Mouse (Mus musculus) forebrain, embryonic 10.5 days (tissue): ENCODE data around the gene Brap. TPM values are rescaled to one million over a fixed set of nuclear protein-coding genes. Genes with fewer than 3 reads are reported as not detected.
"Not testable (repeated sequence)": the region's sequence is repeated elsewhere in the genome, so short reads cannot be mapped to it uniquely, and the experiment has no call there.

Source experiments
- DNase-seq: peaks from one replicate; pipeline ENCODE4 v3.0.0-alpha.2; 2017; ENCODE audit warnings: low spot score; ENCODE audit errors: extremely low spot score
- H3K27ac ChIP-seq: fragments of 300-500 bp; sonication (generic); 2 replicates; pipeline ENCODE4 v1.5.1; 2016; ENCODE audit warnings: mild to moderate bottlenecking
- H3K27me3 ChIP-seq: fragments of 300-500 bp; sonication (generic); 2 replicates; pipeline ENCODE4 v1.6.1; 2016; ENCODE audit warnings: mild to moderate bottlenecking; ENCODE audit not compliant: poor library complexity, severe bottlenecking
- H3K36me3 ChIP-seq: fragments of 300-500 bp; sonication (generic); replicated peaks from 2 replicates; pipeline ENCODE4 v1.6.1; 2016; ENCODE audit warnings: mild to moderate bottlenecking, moderate library complexity
- H3K4me1 ChIP-seq: fragments of 300-500 bp; sonication (generic); 2 replicates; pipeline ENCODE4 v1.6.1; 2016
- H3K4me3 ChIP-seq: fragments of 300-500 bp; sonication (generic); 2 replicates; pipeline ENCODE4 v1.5.1; 2016; ENCODE audit warnings: mild to moderate bottlenecking, moderate library complexity
- H3K9me3 ChIP-seq: fragments of 300-500 bp; sonication (generic); 2 replicates; pipeline ENCODE4 v1.6.1; 2016; ENCODE audit warnings: mild to moderate bottlenecking, moderate library complexity
- WGBS: fragments of 180-500 bp; shearing (Covaris S2); methylation state at CpG from one replicate; pipeline ENCODE4 v1.1.7; 2016; 5-methylcytosine and 5-hydroxymethylcytosine counted together
- polyA plus RNA-seq: library from polyadenylated mRNA; unstranded; fragments of >200 nt; fragmentation: Nextera tagmentation; extraction: Ambion mirVana; gene quantifications from 2 replicates; pipeline ENCODE4 v1.2.1, GENCODE M21; 2016

Brap gene
- polyA plus RNA-seq, 1 experiment from 2014 or later, result 33.9 TPM

GRCm38 (mm10) chr5:121649134-121649533 lies 11.2 kb upstream of the Brap start:
- H3K4me3 ChIP-seq, result no peak overlapping the region
- no peaks in the 10 kb centered on the region for H3K9me3 ChIP-seq
- H3K27me3 ChIP-seq, result no peaks in the 10 kb centered on the region
- H3K27ac ChIP-seq, result no peak overlapping the region
- H3K36me3 ChIP-seq, result no peaks in the 10 kb centered on the region
- DNase-seq, result no peak
- no peaks in the 10 kb centered on the region for H3K4me1 ChIP-seq
- whole genome bisulfite sequencing, result 91% methylated on average over 7 of the region's 7 CpGs

- H3K9me3 ChIP-seq, result no peaks in the 10 kb centered on the region
- no peak overlapping the region for H3K27ac ChIP-seq
- no peak overlapping the region for H3K4me3 ChIP-seq
- H3K27me3 ChIP-seq, result no peaks in the 10 kb centered on the region
- peaks cover 2% of the 10 kb centered on the region for H3K4me1 ChIP-seq
- no peaks in the 10 kb centered on the region for H3K36me3 ChIP-seq
- DNase-seq, result no peak
- WGBS, result 94% methylated on average over 4 of the region's 4 CpGs
Observed at GRCm38 (mm10) chr5:121654526-121654925, 5.8 kb upstream of the Brap start.

- H3K9me3 ChIP-seq, H3K4me3 ChIP-seq, H3K27me3 ChIP-seq, H3K27ac ChIP-seq, H3K36me3 ChIP-seq, DNase-seq: not testable (repeated sequence)
- peaks cover 17% of the 10 kb centered on the region for H3K4me1 ChIP-seq
- 82% methylated on average over 6 of the region's 6 CpGs for WGBS
Observed at GRCm38 (mm10) chr5:121656866-121657265, 3.5 kb upstream of the Brap start.

- H3K4me1 ChIP-seq, result peaks cover 20% of the 10 kb centered on the region
- H3K36me3 ChIP-seq, H3K27me3 ChIP-seq, DNase-seq, H3K9me3 ChIP-seq, H3K27ac ChIP-seq, H3K4me3 ChIP-seq: not testable (repeated sequence)
- 88% methylated on average over 6 of the region's 6 CpGs for WGBS
Observed at GRCm38 (mm10) chr5:121657656-121658055, 2.7 kb upstream of the Brap start.

- under 1% methylated on average over 26 of the region's 26 CpGs for WGBS
- no peaks in the 10 kb centered on the region for H3K27me3 ChIP-seq
- H3K9me3 ChIP-seq, result no peaks in the 10 kb centered on the region
- peaks cover 20% of the 10 kb centered on the region for H3K4me1 ChIP-seq
- H3K4me3 ChIP-seq, result peak overlapping the region; percentile 99
- DNase-seq, result no peak
- peak overlapping the region; percentile 89 for H3K27ac ChIP-seq
- H3K36me3 ChIP-seq, result peaks cover 34% of the 10 kb centered on the region
Observed at GRCm38 (mm10) chr5:121660897-121661254, 513 bp downstream of the Brap start.

- Histone ChIP-seq H3K4me3 (peak overlapping the region; percentile 99), H3K36me3 (peaks cover 40% of the 10 kb centered on the region), H3K27me3 (no peaks in the 10 kb centered on the region), H3K4me1 (peaks cover 20% of the 10 kb centered on the region), H3K9me3 (no peaks in the 10 kb centered on the region), H3K27ac (no peak overlapping the region)
- no peak for DNase-seq
- 85% methylated on average over 5 of the region's 5 CpGs for WGBS
Observed at GRCm38 (mm10) chr5:121661494-121661893, 1.1 kb downstream of the Brap start.

- H3K27ac ChIP-seq, result no peak overlapping the region
- peaks cover 20% of the 10 kb centered on the region for H3K4me1 ChIP-seq
- H3K27me3 ChIP-seq, result no peaks in the 10 kb centered on the region
- no peaks in the 10 kb centered on the region for H3K9me3 ChIP-seq
- 89% methylated on average over 8 of the region's 8 CpGs for WGBS
- DNase-seq, result no peak
- H3K36me3 ChIP-seq, result peaks cover 59% of the 10 kb centered on the region
- no peak overlapping the region for H3K4me3 ChIP-seq
Observed at GRCm38 (mm10) chr5:121663456-121663855, 3.1 kb downstream of the Brap start.

- 90% methylated on average over 6 of the region's 6 CpGs for WGBS
- Histone ChIP-seq H3K9me3 (no peaks in the 10 kb centered on the region), H3K4me3 (no peak overlapping the region), H3K36me3 (peaks cover 65% of the 10 kb centered on the region), H3K4me1 (peaks cover 20% of the 10 kb centered on the region), H3K27me3 (no peaks in the 10 kb centered on the region), H3K27ac (no peak overlapping the region)
- no peak for DNase-seq
Observed at GRCm38 (mm10) chr5:121664078-121664477, 3.7 kb downstream of the Brap start.

GRCm38 (mm10) chr5:121664971-121665370 lies 4.6 kb downstream of the Brap start:
- WGBS, result 94% methylated on average over 9 of the region's 9 CpGs
- no peak overlapping the region for H3K27ac ChIP-seq
- peaks cover 14% of the 10 kb centered on the region for H3K4me1 ChIP-seq
- no peak overlapping the region for H3K4me3 ChIP-seq
- H3K9me3 ChIP-seq, result no peaks in the 10 kb centered on the region
- H3K27me3 ChIP-seq, result no peaks in the 10 kb centered on the region
- peaks cover 74% of the 10 kb centered on the region for H3K36me3 ChIP-seq
- no peak for DNase-seq

GRCm38 (mm10) chr5:121667067-121667466 lies 6.7 kb downstream of the Brap start:
- H3K27me3 ChIP-seq, result no peaks in the 10 kb centered on the region
- no peaks in the 10 kb centered on the region; the same call in 1 of the 2 replicates for H3K9me3 ChIP-seq
- DNase-seq, result no peak
- H3K4me1 ChIP-seq, result peaks cover under 1% of the 10 kb centered on the region
- H3K4me3 ChIP-seq, result no peak overlapping the region
- 95% methylated on average over 4 of the region's 4 CpGs for WGBS
- no peak overlapping the region for H3K27ac ChIP-seq
- H3K36me3 ChIP-seq, result peaks cover 94% of the 10 kb centered on the region

- 76% methylated on average over 6 of the region's 6 CpGs for WGBS
Observed at GRCm38 (mm10) chr5:121668411-121668810, 8.0 kb downstream of the Brap start.

GRCm38 (mm10) chr5:121670412-121670811 lies 10.0 kb downstream of the Brap start:
- DNase-seq, result no peak
- Histone ChIP-seq H3K27ac (no peak overlapping the region), H3K27me3 (no peaks in the 10 kb centered on the region), H3K4me3 (no peak overlapping the region), H3K9me3 (no peaks in the 10 kb centered on the region; the same call in 1 of the 2 replicates), H3K36me3 (peaks cover 95% of the 10 kb centered on the region), H3K4me1 (no peaks in the 10 kb centered on the region)
- WGBS, result 82% methylated on average over 3 of the region's 3 CpGs

More at GRCm38 (mm10) chr5:121668411-121668810, 8.0 kb downstream of the Brap start:
- Histone ChIP-seq H3K9me3 (no peaks in the 10 kb centered on the region; the same call in 1 of the 2 replicates), H3K4me3 (no peak overlapping the region), H3K4me1 (no peaks in the 10 kb centered on the region), H3K27ac (no peak overlapping the region), H3K27me3 (no peaks in the 10 kb centered on the region), H3K36me3 (peaks cover 95% of the 10 kb centered on the region)
- no peak for DNase-seq

GRCm38 (mm10) chr5:121682250-121682649 lies 21.9 kb downstream of the Brap start:
- Histone ChIP-seq H3K4me3 (no peak overlapping the region), H3K36me3 (peaks cover 99% of the 10 kb centered on the region), H3K27me3 (no peaks in the 10 kb centered on the region), H3K4me1 (no peaks in the 10 kb centered on the region), H3K27ac (no peak overlapping the region), H3K9me3 (no peaks in the 10 kb centered on the region)
- no peak for DNase-seq
- 97% methylated on average over 2 of the region's 2 CpGs for WGBS

- Histone ChIP-seq H3K4me3 (no peak overlapping the region), H3K27ac (no peak overlapping the region), H3K36me3 (peaks cover 75% of the 10 kb centered on the region), H3K9me3 (no peaks in the 10 kb centered on the region), H3K4me1 (no peaks in the 10 kb centered on the region), H3K27me3 (no peaks in the 10 kb centered on the region)
- DNase-seq, result no peak
- 90% methylated on average over 6 of the region's 6 CpGs for WGBS
Observed at GRCm38 (mm10) chr5:121685495-121685894, 25.1 kb downstream of the Brap start.
